Mouse (Mus musculus) forebrain, embryonic 15.5 days (tissue): ENCODE data around the gene Tnfsf4. TPM values are rescaled to one million over a fixed set of nuclear protein-coding genes. Genes with fewer than 3 reads are reported as not detected.

Source experiments
- polyA plus RNA-seq: library from polyadenylated mRNA; unstranded; fragments of >200 nt; fragmentation: Nextera tagmentation; extraction: Ambion mirVana; gene quantifications from 2 replicates; pipeline ENCODE4 v1.2.1, GENCODE M21; 2015

The Tnfsf4 gene
- polyA plus RNA-seq, 1 experiment from 2014 or later = not detected

Other genes starting within 250 kb of the Tnfsf4 start
- gene Tex50, start 236.1 kb upstream of the Tnfsf4 start, polyA plus RNA-seq = 0.66 and 1.0 TPM in 2 replicates
- 243 and 250 TPM in 2 replicates for gene Prdx6, start 144.2 kb upstream of the Tnfsf4 start, polyA plus RNA-seq
- not detected in 2 replicates for gene Tnfsf18, start 99.2 kb downstream of the Tnfsf4 start, polyA plus RNA-seq